Mouse (Mus musculus) natural killer cell, adult 2 months (primary cell): ENCODE results near the gene Necap2.
A peak's percentile ranks its signal among the peaks of the same experiment; 100 is the strongest.

Source experiments
- DNase-seq, 2 experiments: peaks; one replicate each; pipeline ENCODE4 v3.0.0; 2022; ENCODE audit warnings: low spot score in 2 of 2

Necap2 gene

DNA sequence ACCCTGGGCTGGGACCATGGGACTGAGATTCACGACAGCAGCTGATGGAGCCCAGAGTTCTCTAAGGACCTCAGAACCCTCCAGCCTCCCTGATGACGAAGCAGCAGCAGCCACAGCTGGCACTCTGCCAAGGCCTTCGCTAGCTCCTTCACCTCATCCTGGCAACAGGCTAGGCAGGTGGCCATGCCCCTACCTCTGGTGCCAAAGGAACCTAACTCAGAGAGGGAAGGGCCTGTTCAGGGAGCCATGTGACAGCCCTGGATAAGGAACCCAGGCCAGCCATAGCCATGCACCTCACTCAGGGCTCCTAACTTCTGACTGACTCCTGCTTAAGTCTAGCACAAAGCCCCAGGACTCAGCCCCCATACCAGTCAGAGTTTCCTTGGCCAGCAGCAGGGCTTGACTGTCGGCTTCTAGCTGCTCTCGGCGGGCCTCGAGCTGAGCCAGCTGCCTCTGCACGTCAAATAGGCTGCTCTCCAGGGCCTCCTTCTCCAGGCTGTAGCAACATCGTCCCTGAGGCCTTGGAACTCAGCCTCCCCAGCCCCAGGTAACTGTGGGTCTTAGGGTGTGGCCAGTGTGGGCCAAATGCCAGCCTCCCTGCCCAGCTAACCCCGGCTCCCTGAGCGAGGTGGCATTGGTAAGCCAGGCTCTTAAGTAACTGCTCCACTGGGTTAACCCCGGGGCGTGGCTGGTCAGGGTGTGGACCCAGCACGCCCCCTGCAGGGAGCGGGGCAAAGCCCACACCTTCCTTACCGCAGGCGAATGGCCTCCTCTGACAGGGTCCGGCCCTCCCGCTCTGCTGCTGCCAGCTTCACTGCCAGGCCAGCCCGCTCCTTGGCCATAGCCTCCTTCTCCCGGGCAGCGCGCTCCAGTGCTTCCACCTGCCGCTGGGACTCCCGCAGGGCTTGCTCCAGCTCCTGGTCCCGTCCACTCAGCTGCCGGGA lies 44.3 kb downstream of the Necap2 start:
- no peak for DNase-seq

DNA sequence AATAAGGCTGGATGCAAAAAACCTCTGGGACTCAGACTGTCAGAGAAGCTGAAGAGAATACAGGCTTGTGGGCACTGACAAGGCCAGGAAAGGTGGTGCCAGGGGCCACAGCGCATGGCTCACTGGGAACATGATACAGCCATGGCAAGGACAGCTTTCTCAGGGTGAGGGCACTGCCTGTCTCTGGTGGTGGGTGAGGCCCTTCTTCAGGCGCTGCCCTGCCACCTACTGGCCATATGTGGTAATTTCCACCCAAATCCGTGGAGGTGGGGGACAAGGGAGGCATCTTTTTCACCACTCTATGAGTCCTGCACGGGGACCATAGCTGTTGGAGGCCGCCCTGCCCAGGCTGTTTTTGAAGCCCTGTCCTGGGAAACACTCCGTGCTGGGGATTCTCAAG lies 46.4 kb downstream of the Necap2 start:
- peak; percentile 69 to 80 for DNase-seq

DNA sequence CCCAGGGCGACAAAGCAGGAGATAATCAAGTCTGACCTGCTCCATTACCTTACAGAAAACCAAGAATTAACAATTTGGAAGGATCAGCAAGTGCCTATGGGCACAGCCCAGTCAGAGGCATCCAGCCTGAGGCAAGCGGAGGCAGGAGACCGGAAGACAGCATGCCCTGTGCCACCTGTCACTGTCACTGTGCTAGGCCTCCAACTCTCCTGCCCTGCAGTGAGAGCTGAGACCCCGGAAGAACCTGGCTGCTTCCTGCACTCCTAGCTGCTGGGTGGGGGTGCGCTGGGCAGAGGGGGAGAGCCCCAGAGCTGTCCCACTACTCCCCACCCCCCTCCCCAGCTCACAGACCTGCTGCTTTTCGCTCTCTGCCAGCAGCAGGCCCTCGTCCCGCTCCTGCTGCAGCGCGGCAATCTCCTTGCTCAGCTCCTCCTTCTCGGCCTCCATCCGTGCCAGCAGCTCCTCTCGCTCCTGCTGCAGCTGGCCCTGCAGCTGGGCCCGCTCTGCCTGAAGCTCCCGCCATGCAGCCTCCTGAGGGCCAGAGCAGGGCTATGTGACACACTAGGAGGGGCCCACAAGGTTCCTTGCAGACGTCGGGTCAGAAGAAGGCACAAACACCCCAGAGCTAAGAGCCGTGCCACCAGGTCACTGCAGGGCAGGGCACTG lies 47.5 kb downstream of the Necap2 start:
- no peak for DNase-seq

DNA sequence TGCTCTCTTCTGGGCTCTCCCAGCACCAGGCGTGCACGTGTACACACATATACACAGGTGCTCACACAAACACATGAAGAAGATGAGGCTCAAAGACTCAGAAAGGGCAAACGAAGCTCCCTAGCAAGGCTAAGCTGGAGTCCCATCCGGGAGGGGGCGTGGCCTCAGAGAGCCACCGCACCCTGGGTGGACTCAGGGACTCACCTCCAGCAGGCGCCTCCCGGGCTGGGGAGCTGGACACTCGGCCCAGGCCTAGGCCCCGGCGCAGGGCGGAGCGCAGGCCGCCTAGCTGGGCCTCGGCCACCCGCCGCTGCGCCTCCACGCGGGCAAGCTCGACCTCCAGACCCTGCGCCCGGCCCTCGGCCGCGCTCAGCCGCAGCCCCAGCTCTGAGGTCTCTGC lies 53.2 kb downstream of the Necap2 start:
- DNase-seq: no peak

DNA sequence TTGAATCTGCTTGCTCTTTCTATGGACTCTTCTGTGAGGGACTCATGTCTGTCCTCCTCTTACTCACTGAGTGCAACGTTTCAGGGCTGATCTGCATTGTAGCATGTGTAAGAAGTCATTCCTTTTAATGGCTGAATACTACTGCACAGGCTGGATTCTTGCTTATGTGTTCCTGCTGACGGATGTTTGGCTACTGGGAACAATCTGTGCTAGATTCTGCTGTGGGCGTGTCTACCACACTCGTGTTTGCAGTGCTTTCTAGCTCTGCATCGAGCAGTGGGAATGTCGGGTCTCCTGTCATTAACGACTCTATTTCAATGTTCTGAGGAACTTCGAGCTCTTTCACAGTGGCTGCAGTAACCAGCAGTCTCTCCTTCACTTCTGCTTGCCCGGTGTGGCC lies 54.1 kb downstream of the Necap2 start:
- no peak for DNase-seq

DNA sequence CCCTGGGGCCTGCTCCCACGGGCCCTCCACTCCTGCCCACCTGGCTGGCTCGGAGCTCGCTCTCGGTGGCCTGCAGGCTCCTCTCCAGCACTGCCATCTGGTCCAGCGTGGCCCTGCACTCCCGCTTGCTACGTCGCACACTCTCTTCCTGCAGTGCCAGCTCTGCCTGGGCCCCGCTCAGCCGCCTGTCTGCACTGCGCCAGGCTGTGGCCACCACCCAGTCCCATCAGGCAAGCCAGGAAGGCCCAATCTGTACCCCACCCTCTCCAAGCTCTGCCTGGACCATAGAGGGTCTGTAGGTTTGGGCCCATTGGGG lies 56.6 kb downstream of the Necap2 start:
- no peak for DNase-seq

DNA sequence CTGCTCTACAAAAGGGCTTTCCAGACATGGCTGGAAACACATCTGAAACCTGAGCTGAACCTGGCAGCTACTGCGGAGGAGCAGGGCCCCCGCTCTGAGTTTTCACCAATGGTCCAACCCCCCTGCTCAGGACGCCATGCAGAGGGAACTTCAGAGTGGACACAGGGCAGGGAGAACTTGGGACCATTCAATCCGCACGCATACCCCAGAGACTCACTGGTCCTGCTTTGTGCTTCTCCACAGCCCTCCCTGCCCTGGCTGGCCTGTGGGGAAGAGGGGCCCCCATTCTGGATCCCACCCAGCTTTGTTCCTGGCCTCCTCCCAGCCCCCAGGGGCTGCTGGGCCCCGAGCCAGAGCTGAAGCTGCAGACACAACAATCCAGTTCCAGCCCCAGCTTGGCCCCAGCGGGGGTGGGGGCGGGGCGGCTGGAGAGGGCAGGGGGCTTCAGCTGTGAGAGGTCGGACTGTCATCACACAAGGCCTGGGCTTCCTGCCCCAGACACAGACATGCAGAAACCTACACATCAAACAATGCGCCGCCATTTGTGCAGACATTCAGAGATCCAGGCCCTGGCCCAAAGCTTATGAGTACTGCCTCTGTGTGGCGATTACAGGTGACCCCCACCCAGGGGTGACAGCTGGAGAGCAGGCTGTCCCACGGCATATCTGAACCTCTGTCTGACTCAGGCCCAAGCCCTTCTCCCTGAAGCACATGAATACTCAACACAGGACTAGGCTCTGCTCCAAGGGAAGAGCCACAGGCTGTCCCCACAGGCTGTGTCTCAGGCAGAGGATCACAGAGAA lies 57.1 kb downstream of the Necap2 start:
- DNase-seq: no peak

DNA sequence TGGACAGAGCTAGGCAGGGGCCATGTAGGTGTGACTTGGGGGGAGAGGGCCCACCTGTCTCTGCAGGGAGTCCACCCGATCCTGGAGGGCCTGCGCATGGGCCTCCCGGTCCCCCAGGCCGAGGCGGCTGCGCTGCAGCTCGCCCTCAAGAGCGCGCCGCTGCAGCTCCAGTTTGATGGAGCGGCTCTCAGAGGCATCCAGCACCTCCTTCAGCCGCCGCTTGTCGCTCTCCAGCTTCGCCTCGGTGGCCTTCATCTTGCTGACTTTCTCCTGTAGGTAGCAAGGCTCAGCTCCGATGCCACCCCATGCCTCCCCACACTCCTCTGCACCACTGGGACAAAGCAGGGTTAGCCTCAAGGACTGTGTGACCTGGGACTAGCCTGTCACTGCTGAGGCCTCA lies 57.9 kb downstream of the Necap2 start:
- DNase-seq: no peak

DNA sequence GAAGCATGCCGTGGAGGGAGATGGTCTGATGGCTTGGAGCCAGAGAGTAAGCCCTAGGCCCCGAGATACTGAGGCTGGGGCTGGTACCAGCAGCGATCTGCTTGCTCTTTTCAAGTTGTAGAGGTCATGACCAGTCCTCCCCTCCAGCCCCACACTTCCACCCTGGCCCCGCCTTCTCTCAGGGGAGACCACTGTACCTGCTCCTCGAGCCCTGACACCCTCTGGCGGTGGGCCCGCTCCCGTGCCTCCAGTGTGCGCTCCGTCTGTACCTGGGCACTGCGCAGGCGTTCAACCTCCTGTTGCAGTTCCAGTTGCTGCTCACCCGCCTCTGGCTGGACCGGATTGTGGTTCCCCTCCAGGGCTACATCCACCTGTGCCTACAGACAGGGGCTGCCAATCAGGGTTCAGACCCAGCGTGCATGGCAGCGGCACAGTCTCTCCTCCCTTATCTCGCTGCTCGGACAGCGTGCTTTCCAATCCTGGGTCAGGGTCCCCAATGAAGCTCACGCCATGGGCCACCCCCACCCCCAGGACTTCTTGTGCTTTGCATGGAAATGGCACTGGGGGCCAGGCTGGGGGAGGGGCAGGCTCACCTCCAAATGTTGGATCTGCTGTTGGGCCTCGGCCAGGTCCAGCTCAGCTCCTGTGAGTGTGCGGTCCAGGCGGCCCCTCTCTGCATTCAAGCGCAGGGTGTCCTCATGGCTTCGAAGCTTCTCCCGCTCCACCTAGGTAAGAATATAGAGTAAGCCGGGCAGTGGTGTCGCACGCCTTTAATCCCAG lies 60.3 kb downstream of the Necap2 start:
- no peak for DNase-seq
